Mouse (Mus musculus) cerebellum, adult 11 months (tissue): Measurements from ENCODE around the gene Olfr251.
"Not testable (repeated sequence)": the region's sequence is repeated elsewhere in the genome, so short reads cannot be mapped to it uniquely, and the experiment has no call there.

ENCODE experiments used
- DNase-seq: peaks from one replicate; pipeline ENCODE4 v3.0.0; 2022

Olfr251 gene

DNA sequence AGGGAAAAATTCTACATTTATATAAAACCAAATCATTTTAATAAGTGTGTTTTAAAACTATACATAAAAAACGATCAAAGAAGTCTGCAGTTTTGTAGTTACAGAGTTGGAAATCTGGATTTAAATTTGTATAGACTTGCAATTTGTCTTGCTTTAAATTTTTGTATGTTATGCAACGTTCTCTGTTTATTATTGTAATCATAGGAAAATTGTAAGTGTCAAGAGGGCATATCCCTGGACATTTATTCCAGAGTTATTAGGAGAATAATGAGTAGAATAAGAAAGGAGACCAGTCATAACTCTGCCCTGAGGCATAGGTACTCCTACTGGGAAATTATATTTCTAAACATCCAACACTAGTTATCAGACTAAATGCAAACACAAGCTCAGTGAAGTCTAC, at the start of gene Olfr251:
Gene Olfr251, plus strand, starts transcription at position 301 of the 400 bp plus-strand sequence.
- DNase-seq: no peak

GRCm38 (mm10) chr9:38328760-38329159, 48.1 kb upstream of the Olfr251 start, which contains the start of gene Olfr25:
Gene Olfr25, plus strand, starts transcription at chr9:38329060.
- DNase-seq: no peak

DNA sequence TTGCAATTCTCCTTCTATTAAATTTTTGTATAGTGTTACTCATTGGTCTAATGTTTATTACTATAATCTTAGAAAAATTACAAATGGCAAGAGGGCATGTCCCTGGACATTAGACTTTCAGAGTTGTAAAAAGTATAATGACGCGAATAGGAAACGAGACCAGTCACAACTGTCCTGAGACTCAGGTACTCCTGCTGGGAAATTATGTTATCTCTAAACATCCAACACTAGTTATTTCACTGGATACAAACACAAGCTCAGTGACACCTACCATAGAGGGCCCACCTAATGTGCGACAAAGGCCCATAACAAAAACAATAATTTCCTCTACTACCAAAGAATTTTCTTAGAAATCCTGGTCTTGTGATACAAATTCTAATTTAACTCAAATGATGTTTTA, 28.8 kb upstream of the Olfr251 start, which contains the start of gene Olfr898:
Gene Olfr898, plus strand, starts transcription at position 301 of the 400 bp plus-strand sequence.
- DNase-seq: no peak

DNA sequence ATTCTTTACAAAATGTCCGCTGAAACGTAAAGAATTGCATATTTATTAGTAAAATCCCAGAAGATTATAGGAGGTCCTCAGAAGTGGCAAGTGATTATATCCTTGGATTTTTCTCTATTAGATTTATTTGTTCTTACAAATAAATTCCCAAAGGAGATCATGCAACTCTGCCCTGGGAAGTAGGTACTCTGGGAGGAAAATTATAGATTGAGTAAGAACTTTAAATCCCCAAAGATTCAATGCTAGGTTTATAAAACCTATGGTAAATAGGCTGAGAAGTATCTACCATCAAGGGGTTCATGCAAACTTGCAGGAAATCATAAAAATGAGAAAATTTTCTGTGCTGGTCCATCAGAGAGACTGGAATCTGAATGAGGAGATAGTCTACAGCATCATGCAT, 10.3 kb upstream of the Olfr251 start, which contains the start of gene Olfr250:
Gene Olfr250, plus strand, starts transcription at position 301 of the 400 bp plus-strand sequence.
- no peak for DNase-seq

DNA sequence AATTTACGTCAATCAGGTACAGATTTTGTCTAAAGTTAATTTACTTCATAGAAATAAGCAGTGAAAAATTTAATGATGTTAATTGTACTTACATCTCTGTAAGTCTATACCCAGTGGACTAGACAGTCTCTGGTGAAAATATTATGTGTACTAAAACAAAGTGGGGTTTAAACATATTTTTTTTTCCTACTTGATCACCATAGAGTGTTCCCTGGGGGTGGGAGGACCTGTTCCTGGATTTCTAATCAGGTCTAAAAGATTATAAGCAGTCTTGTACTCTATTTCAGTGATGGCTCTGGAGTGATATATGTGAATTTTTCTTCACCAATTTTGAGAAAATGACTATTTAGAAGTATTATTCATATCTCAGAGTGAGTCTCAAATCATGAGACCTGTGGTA, 24.5 kb downstream of the Olfr251 start, which contains the start of gene Olfr147:
Gene Olfr147, plus strand, starts transcription at position 301 of the 400 bp plus-strand sequence.
- DNase-seq: no peak

DNA sequence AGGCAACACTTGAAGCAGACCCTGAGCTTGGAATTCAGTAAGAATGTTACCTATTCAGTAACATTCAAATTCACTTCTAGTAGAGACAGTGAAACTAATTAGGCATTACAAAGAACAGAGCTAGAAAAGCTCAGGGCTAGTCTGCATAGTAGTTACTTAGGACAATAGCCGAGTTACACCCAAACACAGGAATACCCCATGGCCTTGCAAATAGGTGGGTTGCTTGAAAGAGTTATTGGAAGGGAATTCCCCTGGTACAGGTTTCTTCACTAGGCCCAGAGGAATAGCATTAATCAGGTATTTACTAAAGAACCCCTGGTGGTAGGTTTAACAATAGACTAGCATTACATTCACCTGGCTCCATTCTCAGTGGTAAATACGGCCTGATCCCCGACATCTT, 30.6 kb downstream of the Olfr251 start:
- not testable (repeated sequence) for DNase-seq

DNA sequence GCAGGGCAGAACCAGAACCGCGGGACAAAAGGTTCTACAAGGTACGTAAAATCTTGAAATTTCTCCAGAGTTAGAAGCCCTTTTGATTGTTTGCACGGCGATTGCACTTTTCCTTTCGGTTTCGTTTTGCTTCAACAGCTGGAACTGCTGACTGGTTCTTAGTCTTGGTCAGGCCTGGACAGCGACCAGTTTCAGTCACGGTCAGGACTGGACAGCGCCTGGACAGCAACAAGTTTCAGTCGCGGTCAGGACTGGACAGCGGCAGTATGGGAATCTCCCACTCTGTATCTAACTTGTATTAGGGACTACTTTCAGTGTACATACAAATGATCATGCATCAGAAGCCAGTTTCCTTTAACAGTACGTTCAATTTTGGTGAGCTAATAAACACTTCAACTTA, 36.6 kb downstream of the Olfr251 start:
- DNase-seq: not testable (repeated sequence)

DNA sequence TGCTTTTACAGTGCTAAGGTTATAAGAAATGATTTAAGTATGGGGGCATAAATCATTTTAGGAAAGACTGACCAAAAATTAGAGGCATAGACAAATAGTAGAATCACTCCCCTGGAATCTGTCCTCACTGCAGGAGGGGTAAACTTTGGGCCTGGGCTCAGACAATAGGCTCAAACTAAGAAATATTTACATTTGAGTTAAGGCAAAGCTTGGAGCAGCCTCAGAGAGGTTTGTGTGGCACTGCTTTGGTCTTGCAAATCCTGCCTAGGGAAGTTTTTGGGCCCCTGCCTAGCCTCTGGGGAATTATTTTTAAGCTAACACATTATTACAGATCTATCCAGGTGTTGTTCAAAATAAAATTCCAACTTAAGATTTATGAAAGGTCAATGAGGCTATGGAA, 46.9 kb downstream of the Olfr251 start:
- DNase-seq: no peak

GRCm38 (mm10) chr9:38427026-38427425, 50.1 kb downstream of the Olfr251 start:
- no peak for DNase-seq

GRCm38 (mm10) chr9:38429155-38429554, 52.3 kb downstream of the Olfr251 start, which contains the start of gene Olfr901:
Gene Olfr901, plus strand, starts transcription at chr9:38429455.
- DNase-seq: no peak
